Mouse (Mus musculus) forebrain, embryonic 14.5 days (tissue): ENCODE measurements around the gene Fam234b. TPM values are rescaled to one million over a fixed set of nuclear protein-coding genes. Genes with fewer than 3 reads are reported as not detected.

Experiments used
- ATAC-seq: fragments of 200-750 bp; cut with Nextera tagmentation; 2 replicates; pipeline ENCODE4 v1.8.0; 2017; ENCODE audit warnings: mild to moderate bottlenecking, moderate library complexity
- DNase-seq: peaks from one replicate; pipeline ENCODE4 v3.0.0-alpha.2; 2015; ENCODE audit warnings: low spot score
- H3K27ac ChIP-seq: fragments of 300-500 bp; sonication (generic); 2 replicates; pipeline ENCODE4 v1.5.1; 2014; ENCODE audit warnings: low read depth, mild to moderate bottlenecking, control low read depth, low read length, moderate library complexity
- H3K27me3 ChIP-seq: fragments of 300-500 bp; sonication (generic); replicated peaks from 2 replicates; pipeline ENCODE4 v1.6.1; 2014; ENCODE audit warnings: low read length, control low read depth, mixed read lengths; ENCODE audit not compliant: control insufficient read depth, insufficient read depth
- H3K36me3 ChIP-seq: fragments of 300-500 bp; sonication (generic); 2 replicates; pipeline ENCODE4 v1.6.1; 2014; ENCODE audit warnings: low read length, control low read depth; ENCODE audit not compliant: control insufficient read depth, insufficient read depth
- H3K4me1 ChIP-seq: fragments of 300-500 bp; sonication (generic); 2 replicates; pipeline ENCODE4 v1.6.1; 2014; ENCODE audit warnings: antibody characterized with exemption, low read length, control low read depth; ENCODE audit not compliant: control insufficient read depth, insufficient read depth
- H3K4me2 ChIP-seq: fragments of 300-500 bp; sonication (generic); 2 replicates; pipeline ENCODE4 v1.6.1; 2014; ENCODE audit warnings: mild to moderate bottlenecking, control low read depth, low read length
- H3K4me3 ChIP-seq: fragments of 300-500 bp; sonication (generic); 2 replicates; pipeline ENCODE4 v1.5.1; 2014; ENCODE audit warnings: low read depth, low read length, control low read depth
- H3K9ac ChIP-seq: fragments of 300-500 bp; sonication (generic); 2 replicates; pipeline ENCODE4 v1.6.1; 2014; ENCODE audit warnings: mild to moderate bottlenecking, low read length, control low read depth, moderate library complexity
- H3K9me3 ChIP-seq: fragments of 300-500 bp; sonication (generic); replicated peaks from 2 replicates; pipeline ENCODE4 v1.6.1; 2016; ENCODE audit warnings: low read length, control low read depth, mixed read lengths; ENCODE audit not compliant: control insufficient read depth
- WGBS: fragments of 180-500 bp; shearing (Covaris S2); extraction: QIAGEN DNeasy Blood & Tissue Kit; methylation state at CpG from one replicate; pipeline ENCODE4 v1.1.7; 2014; 5-methylcytosine and 5-hydroxymethylcytosine counted together
- polyA plus RNA-seq: library from polyadenylated mRNA; unstranded; fragments of >200 nt; fragmentation: Nextera tagmentation; extraction: Ambion mirVana; gene quantifications from 2 replicates; pipeline ENCODE4 v1.2.1, GENCODE M21; 2014

Gene Fam234b
- polyA plus RNA-seq, 1 experiment from 2014 or later = 75.5 TPM

DNA sequence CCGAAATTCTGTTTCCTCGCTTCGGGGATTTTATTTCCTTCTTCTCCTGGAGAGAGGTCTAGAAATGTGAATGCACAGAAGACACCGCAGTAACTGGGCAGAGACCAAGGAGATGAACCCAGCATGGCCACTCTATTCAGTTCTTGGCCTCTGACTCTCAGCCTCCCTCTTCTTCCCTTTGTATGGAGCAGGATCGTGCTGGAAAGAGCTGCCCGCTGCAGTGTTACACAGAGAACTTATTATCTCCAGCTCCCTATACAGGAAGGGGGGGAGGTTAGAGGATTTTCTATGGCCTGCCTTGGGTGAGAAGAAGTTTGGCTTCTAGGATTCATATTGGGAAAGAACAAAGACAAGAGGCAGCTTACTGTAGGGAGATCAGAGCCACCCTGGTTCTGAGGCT, 7.7 kb upstream of the Fam234b start:
- Histone ChIP-seq H3K36me3 (no peaks in the 10 kb centered on the region), H3K4me2 (no peak overlapping the region), H3K4me3 (no peak overlapping the region), H3K9ac (no peak overlapping the region), H3K9me3 (no peaks in the 10 kb centered on the region), H3K27me3 (no peaks in the 10 kb centered on the region), H3K4me1 (no peaks in the 10 kb centered on the region; the same call in 1 of the 2 replicates), H3K27ac (no peak overlapping the region)
- DNase-seq = no peak
- 63% methylated on average over 6 of the region's 6 CpGs for WGBS
- ATAC-seq = no peak

DNA sequence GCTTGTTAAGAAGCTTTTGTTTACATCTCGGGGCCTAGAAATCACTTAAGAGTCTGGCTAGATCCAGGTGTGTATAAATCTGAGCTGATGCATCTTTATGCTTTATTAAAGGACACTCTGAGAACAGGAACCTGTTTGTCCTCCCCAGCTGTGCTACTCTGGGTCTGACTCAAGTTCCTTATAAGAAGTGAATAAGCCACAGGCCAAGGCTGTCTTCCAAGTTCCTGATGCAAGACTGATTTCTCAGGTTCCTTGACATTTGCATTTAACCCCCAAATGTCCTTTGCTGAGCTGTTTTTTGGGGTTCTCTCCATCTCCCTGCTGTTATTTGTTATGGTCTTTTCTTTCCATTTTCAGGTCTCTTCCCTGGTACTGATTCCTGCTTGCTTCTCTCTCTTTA, 5.9 kb upstream of the Fam234b start:
- Histone ChIP-seq H3K4me1 (no peaks in the 10 kb centered on the region; the same call in 1 of the 2 replicates), H3K36me3 (no peaks in the 10 kb centered on the region), H3K27me3 (no peaks in the 10 kb centered on the region), H3K9ac (no peak overlapping the region), H3K27ac (no peak overlapping the region), H3K4me3 (no peak overlapping the region), H3K4me2 (no peak overlapping the region), H3K9me3 (no peaks in the 10 kb centered on the region)
- WGBS = 85% methylated on average over 1 of the region's 1 CpGs
- ATAC-seq (no peak), DNase-seq (no peak)

DNA sequence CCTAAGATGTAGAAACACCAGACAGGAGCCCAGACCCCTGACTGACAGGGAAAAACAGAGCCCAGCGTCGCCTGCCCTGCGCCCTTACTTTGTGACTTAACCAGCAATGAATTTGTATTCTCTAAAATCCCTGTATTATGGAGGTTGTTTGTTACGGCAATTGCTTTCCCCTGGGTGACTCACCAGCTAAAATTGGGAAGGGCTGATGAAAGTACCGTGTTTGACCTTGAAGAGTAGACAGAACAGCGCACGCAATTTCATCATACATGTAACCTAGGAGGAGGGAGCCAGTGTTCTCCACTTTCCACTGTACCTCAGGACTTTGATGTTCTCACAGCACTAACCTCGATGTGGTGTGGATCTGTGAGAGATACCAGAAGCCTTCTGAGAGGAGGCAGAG, 4.8 kb upstream of the Fam234b start:
- Histone ChIP-seq H3K4me1 (peaks cover 3% of the 10 kb centered on the region; the same call in 1 of the 2 replicates), H3K36me3 (no peaks in the 10 kb centered on the region), H3K4me3 (no peak overlapping the region), H3K27me3 (no peaks in the 10 kb centered on the region), H3K4me2 (no peak overlapping the region), H3K9ac (no peak overlapping the region), H3K9me3 (no peaks in the 10 kb centered on the region), H3K27ac (no peak overlapping the region)
- DNase-seq (no peak), ATAC-seq (no peak)
- WGBS = 81% methylated on average over 8 of the region's 8 CpGs

DNA sequence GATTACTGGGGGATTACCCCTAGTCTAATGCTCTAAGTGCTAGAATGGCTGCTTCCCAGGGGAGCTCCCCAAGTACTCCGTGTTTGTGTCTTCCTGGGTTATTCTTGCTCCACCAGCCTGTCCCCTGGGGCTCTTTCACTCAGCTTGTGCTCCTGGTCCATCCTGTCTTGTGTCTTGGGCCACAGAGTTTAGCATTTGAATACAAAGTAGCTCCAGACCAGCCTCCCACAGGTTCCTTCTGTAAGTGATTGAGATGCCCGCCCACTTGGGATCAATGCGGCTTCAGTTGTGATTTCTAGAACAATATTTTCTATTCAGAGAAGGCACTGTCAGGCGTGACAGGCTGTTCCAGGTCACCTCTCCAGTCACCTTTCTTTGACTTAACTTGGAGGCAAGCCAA, 4.0 kb upstream of the Fam234b start:
- no peak for DNase-seq
- Histone ChIP-seq H3K4me1 (peaks cover 5% of the 10 kb centered on the region; the same call in 1 of the 2 replicates), H3K4me3 (no peak overlapping the region), H3K9me3 (no peaks in the 10 kb centered on the region), H3K36me3 (no peaks in the 10 kb centered on the region), H3K27ac (no peak overlapping the region), H3K9ac (no peak overlapping the region), H3K4me2 (no peak overlapping the region), H3K27me3 (no peaks in the 10 kb centered on the region)
- no peak for ATAC-seq
- WGBS = 33% methylated on average over 4 of the region's 4 CpGs

DNA sequence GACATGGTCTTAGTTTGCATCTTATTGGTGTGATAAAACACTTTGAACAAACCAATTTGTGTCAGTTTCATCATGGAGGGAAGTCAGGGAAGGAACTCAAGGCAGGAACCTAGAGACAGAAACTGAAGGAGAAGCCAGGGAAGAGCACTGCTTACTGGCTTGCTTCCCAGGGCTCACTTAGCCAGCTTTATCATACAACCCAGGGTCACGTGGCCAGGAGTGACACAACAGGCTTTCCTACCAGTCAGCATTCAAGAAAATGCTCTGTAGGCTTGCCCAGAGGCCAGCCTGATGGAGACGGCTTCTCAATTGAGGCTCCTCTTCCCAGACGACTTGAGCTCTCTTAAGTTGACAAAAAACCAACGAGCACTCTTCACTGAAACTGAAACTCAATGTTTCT, 2.9 kb upstream of the Fam234b start:
- no peak for DNase-seq
- Histone ChIP-seq H3K4me3 (no peak overlapping the region), H3K36me3 (no peaks in the 10 kb centered on the region), H3K4me2 (no peak overlapping the region), H3K27ac (no peak overlapping the region), H3K9me3 (no peaks in the 10 kb centered on the region), H3K4me1 (peaks cover 15% of the 10 kb centered on the region), H3K27me3 (no peaks in the 10 kb centered on the region), H3K9ac (no peak overlapping the region)
- no peak for ATAC-seq
- 76% methylated on average over 4 of the region's 4 CpGs for WGBS

DNA sequence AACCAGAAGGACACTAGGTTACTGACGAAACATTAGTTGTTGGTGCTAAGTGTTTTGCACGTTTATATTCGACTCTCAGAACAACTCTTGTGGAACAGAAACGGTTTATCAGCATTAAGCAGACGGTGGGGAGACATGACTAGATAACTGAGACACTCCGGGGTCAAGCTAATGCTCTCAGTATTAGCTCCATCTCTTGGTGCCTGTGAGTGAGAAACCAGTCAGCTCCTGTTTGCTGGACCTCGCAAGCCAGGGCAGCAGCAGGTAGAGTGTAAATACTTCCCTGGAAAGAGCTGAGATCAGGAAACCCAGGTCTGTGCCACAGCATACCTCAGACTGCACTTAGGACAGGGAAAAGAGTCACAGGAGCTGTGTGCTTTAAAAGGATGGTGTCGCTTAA, 1.1 kb upstream of the Fam234b start:
- H3K27me3 ChIP-seq = no peaks in the 10 kb centered on the region
- DNase-seq (no peak), ATAC-seq (no peak)
- peaks cover 17% of the 10 kb centered on the region for H3K4me1 ChIP-seq
- no peaks in the 10 kb centered on the region for H3K36me3 ChIP-seq
- no peaks in the 10 kb centered on the region for H3K9me3 ChIP-seq
- 90% methylated on average over 8 of the region's 8 CpGs for WGBS
- no peak overlapping the region for H3K4me3 ChIP-seq
- no peak overlapping the region for H3K4me2 ChIP-seq
- no peak overlapping the region for H3K9ac ChIP-seq
- no peak overlapping the region for H3K27ac ChIP-seq

DNA sequence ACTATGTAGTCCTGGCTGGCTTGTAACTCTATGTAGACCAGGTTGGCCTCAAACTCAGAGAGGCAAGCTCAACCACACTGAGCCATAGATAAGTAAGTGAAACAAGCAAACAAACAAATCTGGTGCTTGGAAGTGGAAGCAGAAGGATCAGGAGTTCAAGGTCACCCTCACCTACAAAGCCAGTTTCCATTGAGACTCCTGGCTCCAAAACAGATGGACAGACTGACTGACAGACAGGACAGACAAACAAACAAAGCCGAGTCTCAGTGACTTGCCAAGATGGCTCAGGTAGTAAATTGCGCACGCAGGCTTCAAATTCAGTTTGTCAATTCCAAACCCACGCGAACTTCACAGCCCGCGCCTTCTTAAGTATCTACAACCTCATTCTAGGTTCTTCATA, 331 bp upstream of the Fam234b start:
- DNase-seq (no peak), ATAC-seq (no peak)
- no peaks in the 10 kb centered on the region for H3K9me3 ChIP-seq
- peaks cover 17% of the 10 kb centered on the region for H3K4me1 ChIP-seq
- no peak overlapping the region for H3K27ac ChIP-seq
- peak overlapping the region; percentile 88 for H3K4me2 ChIP-seq
- 20% methylated on average over 7 of the region's 7 CpGs for WGBS
- peak overlapping the region; percentile 90 for H3K9ac ChIP-seq
- H3K27me3 ChIP-seq = no peaks in the 10 kb centered on the region
- H3K36me3 ChIP-seq = no peaks in the 10 kb centered on the region
- peak overlapping the region; percentile 86 for H3K4me3 ChIP-seq

DNA sequence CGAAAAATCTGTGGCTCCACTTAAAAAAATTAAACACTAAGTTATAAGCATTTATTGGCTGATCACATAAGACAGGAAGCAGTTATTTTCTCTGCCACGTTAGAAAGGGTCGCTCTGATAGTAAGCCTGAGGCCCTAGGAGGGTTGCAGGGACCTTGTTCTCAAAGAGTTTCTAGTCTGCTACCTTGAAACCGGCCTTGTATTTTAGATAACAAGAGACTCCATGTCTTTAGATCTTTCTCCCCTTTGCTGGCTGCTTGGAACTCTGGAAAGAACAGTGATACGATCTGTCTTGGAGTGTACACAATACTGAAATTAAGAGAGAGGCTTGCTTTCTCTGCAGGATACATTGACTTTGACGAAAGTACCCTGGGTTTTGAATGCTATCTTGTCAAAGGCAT, 949 bp downstream of the Fam234b start:
- peak overlapping the region; percentile 88 for H3K4me2 ChIP-seq
- peaks cover 17% of the 10 kb centered on the region for H3K4me1 ChIP-seq
- DNase-seq = no peak
- peak overlapping the region; percentile 86 for H3K4me3 ChIP-seq
- no peak overlapping the region for H3K27ac ChIP-seq
- peak overlapping the region; percentile 90 for H3K9ac ChIP-seq
- no peaks in the 10 kb centered on the region for H3K9me3 ChIP-seq
- 33% methylated on average over 6 of the region's 6 CpGs for WGBS
- no peaks in the 10 kb centered on the region for H3K27me3 ChIP-seq
- no peaks in the 10 kb centered on the region for H3K36me3 ChIP-seq
- ATAC-seq = no peak

DNA sequence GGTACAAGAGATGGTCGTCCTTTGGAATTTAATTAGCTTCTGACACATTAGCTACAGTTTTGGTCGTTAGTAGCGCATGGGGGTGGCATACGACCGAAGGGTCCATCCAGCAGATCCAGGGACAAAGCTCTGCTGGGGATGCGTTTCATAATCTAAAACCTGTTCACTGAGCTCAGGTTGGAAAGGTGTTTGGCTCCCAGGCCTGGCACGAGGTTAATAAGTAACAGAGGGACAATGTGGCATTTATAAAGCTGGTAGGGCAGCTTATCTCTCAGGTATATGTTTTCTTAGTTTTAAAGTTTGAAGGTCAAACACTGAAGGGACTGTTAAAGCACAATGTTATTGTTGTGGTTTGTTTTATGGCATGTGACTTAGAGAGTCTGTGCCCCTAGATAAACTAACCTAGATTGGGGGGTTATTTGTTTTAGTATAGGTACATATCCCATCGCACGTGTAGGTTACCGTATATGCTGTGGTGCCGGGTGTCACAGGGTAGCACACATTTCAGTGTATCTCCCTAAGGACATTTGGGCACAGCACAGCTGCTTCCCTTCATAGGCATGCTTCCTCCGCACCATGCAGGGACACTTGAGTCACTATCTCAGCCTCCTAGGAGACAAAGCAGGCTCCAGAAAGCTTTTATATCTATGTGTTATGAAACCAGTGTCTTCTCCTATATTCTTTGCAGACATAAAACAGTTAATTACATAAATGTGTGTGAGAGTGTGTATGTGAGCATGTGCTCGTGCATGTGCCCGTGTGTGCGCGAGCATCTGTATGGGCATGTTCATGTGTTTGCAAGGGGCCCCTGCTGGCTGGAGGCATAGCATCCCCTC, 2.6 kb downstream of the Fam234b start:
- DNase-seq (no peak), ATAC-seq (no peak)
- Histone ChIP-seq H3K4me3 (no peak overlapping the region), H3K27ac (no peak overlapping the region), H3K9ac (no peak overlapping the region), H3K4me2 (no peak overlapping the region), H3K27me3 (no peaks in the 10 kb centered on the region), H3K36me3 (no peaks in the 10 kb centered on the region), H3K9me3 (no peaks in the 10 kb centered on the region), H3K4me1 (peaks cover 17% of the 10 kb centered on the region)
- WGBS = 77% methylated on average over 16 of the region's 16 CpGs
